In the genomic region with DNA sequence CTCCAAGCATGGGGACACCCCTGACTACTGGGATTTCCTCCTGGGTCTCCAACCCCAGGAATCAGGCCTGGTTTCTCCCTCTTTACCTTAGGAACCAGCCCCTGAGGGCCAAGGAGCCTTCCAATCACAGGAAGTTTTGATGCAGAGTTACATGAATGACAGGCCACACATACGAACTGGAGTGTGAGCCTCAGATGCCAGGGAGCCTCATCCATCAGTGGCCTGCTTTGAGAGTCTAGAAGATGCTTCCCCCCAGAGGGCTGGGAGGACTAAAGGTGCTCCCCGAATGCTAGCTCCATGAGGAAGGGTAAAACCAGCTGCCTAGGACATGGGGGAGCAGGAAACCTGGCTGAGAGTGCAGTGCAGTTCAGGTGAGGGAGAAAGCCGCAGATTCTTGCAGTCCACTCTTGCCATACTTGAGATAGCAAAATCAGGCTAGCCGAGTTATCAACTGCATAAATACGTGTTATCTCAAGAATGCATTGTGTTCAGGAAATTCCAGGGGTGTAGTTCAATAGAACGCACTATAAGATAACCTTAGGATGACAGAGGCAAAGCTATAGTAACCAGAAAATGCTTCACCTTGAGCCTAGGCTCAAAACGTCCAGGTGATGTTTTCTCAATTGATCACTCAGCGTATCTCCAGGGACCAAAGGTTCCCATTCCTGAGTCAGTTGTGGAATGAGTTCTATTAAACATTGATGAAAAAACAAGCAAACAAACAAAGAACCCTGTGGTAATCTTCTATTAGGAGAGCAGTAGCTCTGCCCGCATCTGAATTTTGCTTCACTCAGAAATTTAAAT, we compare ENCODE assay signal across 15 mouse cellular contexts.
DNase-seq lines count a peak whose midpoint lies in the region; ATAC-seq and TF ChIP-seq lines count a peak whose summit lies in the region.
"Had no signal": no experiment of that assay in that cellular context is flagged by ENCODE, and none has a peak within 500 bp of the region (broad histone marks: within the 10 kb centered on the region; RNA-seq: fewer than 3 reads in every experiment).

No protein-coding gene starts in this region.

- no peak for TF ChIP-seq POLR2A in lung, adult 2 months (IDR thresholded peaks at IDR 0.05; ENCODE audit: borderline replicate concordance, extremely low read depth, low read depth, low read length)

- intact Hi-C loops in heart, postnatal 10 days (cut with DNase I), result no loop called here
- intact Hi-C loops in left cerebral cortex, postnatal 25 days (cut with DNase I), result no loop called here

- no peak overlapping the region for H3K9ac ChIP-seq in limb, embryonic 15.5 days
- H3K9ac ChIP-seq in stomach, embryonic 14.5 days (replicated peaks; ENCODE audit: low read depth, low read length), result no peak overlapping the region
- H3K9ac ChIP-seq: embryonic facial prominence, embryonic 15.5 days had no signal

- H3K4me1 ChIP-seq in lung, adult 2 months (ENCODE audit: control insufficient read depth, insufficient read depth, low read length), result no peaks in the 10 kb centered on the region; the same call in 1 of the 2 replicates
- H3K4me1 ChIP-seq in limb, embryonic 15.5 days, result peaks cover 15% of the 10 kb centered on the region
- H3K4me1 ChIP-seq in stomach, embryonic 14.5 days (ENCODE audit: control insufficient read depth, insufficient read depth, low read length), result peaks cover 14% of the 10 kb centered on the region; the same call in 1 of the 2 replicates

- H3K27me3 ChIP-seq in limb, embryonic 15.5 days, result no peaks in the 10 kb centered on the region
- H3K27me3 ChIP-seq in stomach, embryonic 14.5 days (ENCODE audit: control insufficient read depth, insufficient read depth, low read length), result no peaks in the 10 kb centered on the region
- H3K27me3 ChIP-seq: embryonic facial prominence, embryonic 15.5 days had no signal

- no peaks in the 10 kb centered on the region for H3K36me3 ChIP-seq in limb, embryonic 15.5 days
- no peaks in the 10 kb centered on the region for H3K36me3 ChIP-seq in stomach, embryonic 14.5 days (ENCODE audit: control insufficient read depth, insufficient read depth, low read length)
- H3K36me3 ChIP-seq: embryonic facial prominence, embryonic 15.5 days had no signal

- 0 out of 2 replicates have a peak overlapping the region, but pooled peaks have one; percentile 77 for H3K27ac ChIP-seq in limb, embryonic 15.5 days
- no peak overlapping the region for H3K27ac ChIP-seq in stomach, embryonic 14.5 days (ENCODE audit: low read length)
- H3K27ac ChIP-seq: macrophage had no signal

- ATAC-seq in limb, embryonic 15.5 days (ENCODE audit: insufficient number of reproducible peaks, low FRiP score, low TSS enrichment, low read depth), result no peak
- ATAC-seq in stomach, embryonic 14.5 days (ENCODE audit: insufficient number of reproducible peaks, insufficient read depth, low FRiP score, low read depth), result peak; percentile 69
- ATAC-seq: forebrain, embryonic 16.5 days had no signal

- WGBS in lung, adult 2 months, result 58% methylated on average over 9 of the region's 9 CpGs
- 67% methylated on average over 9 of the region's 9 CpGs for WGBS in limb, embryonic 15.5 days
- WGBS in stomach, embryonic 14.5 days, result 52% methylated on average over 9 of the region's 9 CpGs

- no peak for TF ChIP-seq CTCF in lung, adult 2 months (IDR thresholded peaks at IDR 0.05; ENCODE audit: insufficient read depth, low read length)

- no peak overlapping the region for H3K4me3 ChIP-seq in lung, adult 2 months (replicated peaks; ENCODE audit: extremely low read depth, low read depth, low read length)
- no peak overlapping the region for H3K4me3 ChIP-seq in limb, embryonic 15.5 days
- H3K4me3 ChIP-seq in stomach, embryonic 14.5 days (ENCODE audit: low read depth, low read length), result no peak overlapping the region
- H3K4me3 ChIP-seq: embryonic facial prominence, embryonic 15.5 days had no signal

- H3K9me3 ChIP-seq in limb, embryonic 15.5 days, result no peaks in the 10 kb centered on the region
- H3K9me3 ChIP-seq in stomach, embryonic 14.5 days (ENCODE audit: control insufficient read depth, low read depth, low read length), result no peaks in the 10 kb centered on the region
- H3K9me3 ChIP-seq: embryonic facial prominence, embryonic 15.5 days had no signal

- H3K4me2 ChIP-seq in limb, embryonic 15.5 days, result no peak overlapping the region
- H3K4me2 ChIP-seq in stomach, embryonic 14.5 days (replicated peaks; ENCODE audit: low read depth, low read length), result no peak overlapping the region
- H3K4me2 ChIP-seq: embryonic facial prominence, embryonic 15.5 days had no signal

- DNase-seq in heart, adult 11 months, result peak; percentile 78
- DNase-seq in heart, postnatal 10 days, result no peak
- DNase-seq in lung, adult 2 months, result peak; percentile 19
- no peak for DNase-seq in lung, adult 18-20 months
- no peak for DNase-seq in left cerebral cortex, postnatal 25 days (ENCODE audit: low spot score in 2 of 2)
- DNase-seq in thymus, postnatal 36 days, result no peak
- DNase-seq: cerebellum, adult 9-11 months; gastrocnemius, postnatal 25 days; layer of hippocampus, adult 9-11 months; right cerebral cortex, postnatal 4 days had no signal

Comparison
In these comparisons a context has a peak if more than half of its experiments do, and no peak if none do; other contexts are left out.
1. DNase-seq: peak in heart, adult 11 months (single experiment) and lung, adult 2 months (single experiment); none in heart, postnatal 10 days (0 of 2), lung, adult 18-20 months (0 of 2), left cerebral cortex, postnatal 25 days (0 of 2) and thymus, postnatal 36 days (0 of 2).